Mouse (Mus musculus) forebrain, embryonic 15.5 days (tissue): ENCODE results near the gene Rnf114. TPM values are rescaled to one million over a fixed set of nuclear protein-coding genes. Genes with fewer than 3 reads are reported as not detected.

Experiments
- ATAC-seq: fragments of 200-750 bp; cut with Nextera tagmentation; replicated peaks from 2 replicates; pipeline ENCODE4 v1.8.0; 2017; ENCODE audit warnings: mild to moderate bottlenecking, moderate TSS enrichment, moderate library complexity
- H3K27ac ChIP-seq: fragments of 300-500 bp; sonication (generic); replicated peaks from 2 replicates; pipeline ENCODE4 v1.5.1; 2015; ENCODE audit warnings: mild to moderate bottlenecking, inconsistent platforms
- H3K27me3 ChIP-seq: fragments of 300-500 bp; sonication (generic); 2 replicates; pipeline ENCODE4 v1.6.1; 2015; ENCODE audit warnings: inconsistent platforms
- H3K36me3 ChIP-seq: fragments of 300-500 bp; sonication (generic); 2 replicates; pipeline ENCODE4 v1.6.1; 2015; ENCODE audit warnings: mild to moderate bottlenecking, inconsistent platforms
- H3K4me1 ChIP-seq: fragments of 300-500 bp; sonication (generic); 2 replicates; pipeline ENCODE4 v1.6.1; 2015; ENCODE audit warnings: inconsistent platforms
- H3K4me2 ChIP-seq: fragments of 300-500 bp; sonication (generic); replicated peaks from 2 replicates; pipeline ENCODE4 v1.6.1; 2015; ENCODE audit warnings: mild to moderate bottlenecking, inconsistent platforms
- H3K4me3 ChIP-seq: fragments of 300-500 bp; sonication (generic); 2 replicates; pipeline ENCODE4 v1.5.1; 2015; ENCODE audit warnings: mild to moderate bottlenecking, inconsistent platforms
- H3K9ac ChIP-seq: fragments of 300-500 bp; sonication (generic); replicated peaks from 2 replicates; pipeline ENCODE4 v1.6.1; 2015; ENCODE audit warnings: mild to moderate bottlenecking, inconsistent platforms
- H3K9me3 ChIP-seq: fragments of 300-500 bp; sonication (generic); 2 replicates; pipeline ENCODE4 v1.6.1; 2016; ENCODE audit warnings: inconsistent platforms
- WGBS: fragments of 180-500 bp; shearing (Covaris S2); methylation state at CpG from one replicate; pipeline ENCODE4 v1.1.7; 2015; ENCODE audit warnings: mixed read lengths; 5-methylcytosine and 5-hydroxymethylcytosine counted together
- polyA plus RNA-seq: library from polyadenylated mRNA; unstranded; fragments of >200 nt; fragmentation: Nextera tagmentation; extraction: Ambion mirVana; gene quantifications from 2 replicates; pipeline ENCODE4 v1.2.1, GENCODE M21; 2015

Rnf114 gene
- polyA plus RNA-seq, 1 experiment from 2014 or later = 132 TPM

GRCm38 (mm10) chr2:167538671-167539306 lies 46.3 kb downstream of the Rnf114 start:
- no peaks in the 10 kb centered on the region for H3K9me3 ChIP-seq
- no peak overlapping the region for H3K9ac ChIP-seq
- peaks cover 42% of the 10 kb centered on the region for H3K27me3 ChIP-seq
- peak overlapping the region; percentile 45 for H3K4me3 ChIP-seq
- peak overlapping the region; percentile 72 for H3K4me2 ChIP-seq
- 35% methylated on average over 34 of the region's 34 CpGs for WGBS
- no peaks in the 10 kb centered on the region for H3K36me3 ChIP-seq
- peaks cover 15% of the 10 kb centered on the region for H3K4me1 ChIP-seq
- H3K27ac ChIP-seq = no peak overlapping the region
- ATAC-seq = no peak

- WGBS = 20% methylated on average over 14 of the region's 14 CpGs
- H3K27me3 ChIP-seq = peaks cover 42% of the 10 kb centered on the region
- H3K9ac ChIP-seq = no peak overlapping the region
- no peaks in the 10 kb centered on the region for H3K9me3 ChIP-seq
- H3K4me2 ChIP-seq = no peak overlapping the region
- H3K4me1 ChIP-seq = peaks cover 15% of the 10 kb centered on the region
- no peaks in the 10 kb centered on the region for H3K36me3 ChIP-seq
- no peak for ATAC-seq
- H3K27ac ChIP-seq = no peak overlapping the region
- no peak overlapping the region for H3K4me3 ChIP-seq
Observed at GRCm38 (mm10) chr2:167539536-167540476, 47.4 kb downstream of the Rnf114 start.

GRCm38 (mm10) chr2:167540477-167541110 lies 48.1 kb downstream of the Rnf114 start:
- H3K36me3 ChIP-seq = no peaks in the 10 kb centered on the region
- H3K4me1 ChIP-seq = peaks cover 15% of the 10 kb centered on the region
- H3K4me2 ChIP-seq = no peak overlapping the region
- H3K27me3 ChIP-seq = peaks cover 42% of the 10 kb centered on the region
- H3K9ac ChIP-seq = no peak overlapping the region
- H3K4me3 ChIP-seq = no peak overlapping the region
- no peak for ATAC-seq
- H3K9me3 ChIP-seq = no peaks in the 10 kb centered on the region
- 11% methylated on average over 12 of the region's 12 CpGs for WGBS
- H3K27ac ChIP-seq = no peak overlapping the region

- no peak overlapping the region for H3K4me2 ChIP-seq
- H3K27ac ChIP-seq = no peak overlapping the region
- peaks cover 15% of the 10 kb centered on the region for H3K4me1 ChIP-seq
- no peak for ATAC-seq
- no peaks in the 10 kb centered on the region for H3K36me3 ChIP-seq
- no peak overlapping the region for H3K4me3 ChIP-seq
- 13% methylated on average over 6 of the region's 6 CpGs for WGBS
- H3K27me3 ChIP-seq = peaks cover 39% of the 10 kb centered on the region
- no peak overlapping the region for H3K9ac ChIP-seq
- no peaks in the 10 kb centered on the region for H3K9me3 ChIP-seq
Observed at GRCm38 (mm10) chr2:167541324-167541723, 48.9 kb downstream of the Rnf114 start.

- 70% methylated on average over 12 of the region's 12 CpGs for WGBS
- no peaks in the 10 kb centered on the region for H3K36me3 ChIP-seq
- H3K9ac ChIP-seq = no peak overlapping the region
- H3K4me1 ChIP-seq = peaks cover 15% of the 10 kb centered on the region
- H3K27ac ChIP-seq = no peak overlapping the region
- no peak overlapping the region for H3K4me2 ChIP-seq
- peaks cover 35% of the 10 kb centered on the region for H3K27me3 ChIP-seq
- H3K4me3 ChIP-seq = no peak overlapping the region
- no peaks in the 10 kb centered on the region for H3K9me3 ChIP-seq
- no peak for ATAC-seq
Observed at GRCm38 (mm10) chr2:167541761-167542160, 49.3 kb downstream of the Rnf114 start.

- Histone ChIP-seq H3K4me3 (no peak overlapping the region), H3K4me1 (peaks cover 12% of the 10 kb centered on the region), H3K9me3 (no peaks in the 10 kb centered on the region), H3K4me2 (no peak overlapping the region), H3K36me3 (no peaks in the 10 kb centered on the region), H3K27me3 (peaks cover 29% of the 10 kb centered on the region), H3K9ac (no peak overlapping the region), H3K27ac (no peak overlapping the region)
- ATAC-seq = no peak
- 82% methylated on average over 4 of the region's 4 CpGs for WGBS
Observed at GRCm38 (mm10) chr2:167542361-167542760, 49.9 kb downstream of the Rnf114 start.

GRCm38 (mm10) chr2:167543121-167544003 lies 50.9 kb downstream of the Rnf114 start:
- Histone ChIP-seq H3K9ac (no peak overlapping the region), H3K4me3 (no peak overlapping the region), H3K4me1 (0 out of 2 replicates have a peak, but pooled peaks cover 3% of the 10 kb centered on the region), H3K27ac (0 out of 2 replicates have a peak overlapping the region, but pooled peaks have one; percentile 8), H3K36me3 (no peaks in the 10 kb centered on the region), H3K27me3 (peaks cover 21% of the 10 kb centered on the region), H3K9me3 (no peaks in the 10 kb centered on the region), H3K4me2 (no peak overlapping the region)
- no peak for ATAC-seq
- WGBS = 32% methylated on average over 16 of the region's 16 CpGs

- ATAC-seq = no peak
- WGBS = 6% methylated on average over 4 of the region's 4 CpGs
- Histone ChIP-seq H3K4me2 (no peak overlapping the region), H3K36me3 (no peaks in the 10 kb centered on the region), H3K9me3 (no peaks in the 10 kb centered on the region), H3K27ac (0 out of 2 replicates have a peak overlapping the region, but pooled peaks have one; percentile 8), H3K27me3 (peaks cover 15% of the 10 kb centered on the region), H3K4me1 (no peaks in the 10 kb centered on the region), H3K4me3 (no peak overlapping the region), H3K9ac (no peak overlapping the region)
Observed at GRCm38 (mm10) chr2:167544004-167544356, 51.5 kb downstream of the Rnf114 start.

- Histone ChIP-seq H3K27me3 (peaks cover 11% of the 10 kb centered on the region; the same call in 1 of the 2 replicates), H3K9me3 (no peaks in the 10 kb centered on the region), H3K4me3 (no peak overlapping the region), H3K27ac (no peak overlapping the region), H3K9ac (no peak overlapping the region), H3K4me2 (no peak overlapping the region), H3K36me3 (no peaks in the 10 kb centered on the region), H3K4me1 (no peaks in the 10 kb centered on the region)
- WGBS = 61% methylated on average over 5 of the region's 5 CpGs
- ATAC-seq = no peak
Observed at GRCm38 (mm10) chr2:167544456-167544855, 52.0 kb downstream of the Rnf114 start.

- 87% methylated on average over 18 of the region's 18 CpGs for WGBS
- Histone ChIP-seq H3K4me2 (no peak overlapping the region), H3K36me3 (no peaks in the 10 kb centered on the region), H3K4me3 (no peak overlapping the region), H3K27ac (no peak overlapping the region), H3K9ac (no peak overlapping the region), H3K4me1 (no peaks in the 10 kb centered on the region), H3K9me3 (no peaks in the 10 kb centered on the region), H3K27me3 (no peaks in the 10 kb centered on the region)
- ATAC-seq = no peak
Observed at GRCm38 (mm10) chr2:167546447-167547195, 54.2 kb downstream of the Rnf114 start.

- Histone ChIP-seq H3K4me2 (no peak overlapping the region), H3K9me3 (no peaks in the 10 kb centered on the region), H3K4me3 (no peak overlapping the region), H3K27me3 (no peaks in the 10 kb centered on the region), H3K27ac (no peak overlapping the region), H3K4me1 (no peaks in the 10 kb centered on the region), H3K36me3 (no peaks in the 10 kb centered on the region), H3K9ac (no peak overlapping the region)
- ATAC-seq = no peak
- 76% methylated on average over 8 of the region's 8 CpGs for WGBS
Observed at GRCm38 (mm10) chr2:167547444-167547843, 55.0 kb downstream of the Rnf114 start.
